Mouse (Mus musculus) common myeloid progenitor, adult 5-6 weeks (primary cell): ENCODE measurements around the gene Ttc7b. TPM values are rescaled to one million over a fixed set of nuclear protein-coding genes. Genes with fewer than 3 reads are reported as not detected.

ENCODE experiments used
- ATAC-seq: replicated peaks from 2 replicates; pipeline ENCODE4 v1.8.0; 2016; ENCODE audit warnings: low read depth, mild to moderate bottlenecking, moderate TSS enrichment, inconsistent platforms; ENCODE audit not compliant: poor library complexity, severe bottlenecking
- total RNA-seq: library from RNA; stranded (forward); fragments of 200-1000, 187-1606 nt; gene quantifications from 2 replicates; pipeline ENCODE4 v1.2.3, GENCODE M21; 2017

The Ttc7b gene
- total RNA-seq, 1 experiment from 2014 or later, result 18.0 TPM

GRCm38 (mm10) chr12:100465101-100465715 lies 55.4 kb downstream of the Ttc7b start:
- ATAC-seq, result no peak

GRCm38 (mm10) chr12:100457701-100458100 lies 62.9 kb downstream of the Ttc7b start:
- no peak for ATAC-seq

GRCm38 (mm10) chr12:100456257-100456975 lies 64.2 kb downstream of the Ttc7b start:
- no peak for ATAC-seq

DNA sequence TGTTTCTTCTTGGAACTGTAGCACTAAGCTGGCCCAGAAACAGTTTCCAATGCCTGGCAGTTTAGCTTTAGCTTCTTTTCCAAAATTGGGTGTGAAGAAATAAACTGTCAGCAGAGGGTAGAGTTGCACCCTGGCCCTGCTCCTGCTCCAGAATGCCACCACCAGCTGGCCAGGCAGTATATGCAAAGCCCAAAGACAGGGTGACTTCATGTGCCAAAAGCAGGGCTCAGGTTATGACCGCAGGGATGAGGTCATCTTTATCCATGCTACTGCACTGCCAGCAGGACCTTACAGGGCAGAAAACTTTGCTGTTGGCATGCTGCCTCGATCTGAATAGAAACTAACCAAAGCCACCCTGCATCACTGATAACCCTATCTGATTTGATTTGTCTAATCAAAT lies 65.2 kb downstream of the Ttc7b start:
- no peak for ATAC-seq

DNA sequence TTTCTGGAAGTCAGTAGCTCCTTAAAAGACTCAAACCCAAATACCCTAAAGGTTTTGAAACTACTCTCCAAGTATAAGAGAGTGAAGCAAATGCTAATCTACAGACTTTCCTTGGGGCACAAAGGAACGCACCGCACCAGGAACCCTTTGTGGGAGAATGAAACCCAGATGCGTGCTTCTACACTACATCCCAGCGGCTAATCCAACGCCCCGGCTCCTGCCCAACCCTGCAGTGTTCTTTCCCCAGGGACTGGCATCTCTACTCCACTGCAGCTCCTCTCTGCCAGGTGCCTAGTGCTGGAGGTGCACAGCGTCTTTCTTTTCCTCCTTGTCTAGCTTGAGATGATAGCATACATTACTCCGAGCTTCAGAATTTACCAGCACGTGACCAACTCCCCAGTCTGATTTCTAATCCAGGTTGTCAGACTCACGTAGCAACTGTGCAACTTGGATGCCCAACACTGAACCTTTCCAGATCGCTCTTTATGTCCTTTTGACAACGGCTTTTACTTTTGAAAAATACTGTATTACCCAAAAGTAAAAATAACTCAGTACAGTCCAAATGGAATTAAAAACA lies 72.8 kb downstream of the Ttc7b start:
- no peak for ATAC-seq

GRCm38 (mm10) chr12:100447161-100447560 lies 73.5 kb downstream of the Ttc7b start:
- ATAC-seq, result no peak

GRCm38 (mm10) chr12:100445686-100446085 lies 74.9 kb downstream of the Ttc7b start:
- ATAC-seq, result no peak

DNA sequence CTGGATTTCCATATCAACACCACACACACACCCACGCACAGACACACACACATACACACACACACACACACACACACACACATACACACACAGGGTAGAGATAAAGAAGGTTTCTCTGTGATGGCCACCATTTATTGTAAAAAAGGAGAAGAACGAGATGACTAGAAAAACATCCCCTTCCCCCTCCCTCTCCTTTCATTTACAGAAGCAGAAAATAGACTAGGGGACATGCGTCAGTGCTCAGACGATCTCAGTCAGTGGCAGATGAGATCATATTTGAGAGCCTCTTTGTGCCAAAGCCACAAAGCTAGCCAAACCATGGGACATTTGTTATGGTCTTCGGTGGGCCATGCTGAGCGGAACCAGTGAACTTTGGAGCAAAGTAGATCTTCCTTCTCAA lies 75.4 kb downstream of the Ttc7b start:
- ATAC-seq, result no peak

DNA sequence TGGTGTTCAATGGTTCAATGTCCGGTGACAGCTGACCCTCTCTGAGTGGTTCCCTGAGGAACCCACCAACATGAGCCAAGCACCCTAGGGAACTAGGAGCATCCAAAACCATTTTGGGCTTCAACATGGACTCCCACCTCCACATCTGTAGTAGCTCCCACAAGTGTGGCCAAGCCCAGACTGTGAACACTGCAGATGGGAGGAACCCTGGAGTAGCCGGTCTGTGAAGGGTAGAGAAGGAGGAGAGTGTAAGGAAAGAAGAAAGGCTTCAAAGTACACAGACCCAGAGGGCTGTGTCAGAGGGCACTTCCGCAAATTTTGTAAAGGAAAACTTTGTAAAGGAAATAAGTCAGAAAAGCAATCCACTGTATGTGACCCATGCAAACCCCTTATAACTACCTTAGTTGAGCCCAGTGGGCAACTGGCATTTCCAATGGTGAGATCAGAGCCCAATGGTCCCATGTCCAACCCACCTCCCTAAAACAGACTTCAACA lies 75.9 kb downstream of the Ttc7b start:
- ATAC-seq, result no peak

DNA sequence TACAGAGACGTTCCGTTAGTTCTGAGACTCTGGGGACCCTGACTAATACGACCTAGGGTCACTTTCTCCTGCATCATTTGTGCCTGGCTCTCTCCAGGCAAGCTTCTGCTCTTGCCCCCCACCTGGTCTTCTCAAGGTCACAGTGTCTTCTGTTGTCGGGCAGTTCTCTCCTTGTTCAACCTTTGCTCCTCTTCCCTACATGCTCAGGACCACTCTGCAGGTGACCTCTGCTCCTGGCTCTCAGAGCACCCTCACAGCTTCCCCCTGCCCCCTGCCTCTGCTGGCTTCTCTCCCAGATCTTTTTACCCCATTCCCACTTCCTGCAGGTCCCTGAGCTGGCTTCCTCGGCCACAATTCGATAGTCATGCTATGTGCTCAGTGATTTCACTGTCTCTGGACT lies 77.2 kb downstream of the Ttc7b start:
- no peak for ATAC-seq

GRCm38 (mm10) chr12:100441609-100442008 lies 79.0 kb downstream of the Ttc7b start:
- no peak for ATAC-seq

DNA sequence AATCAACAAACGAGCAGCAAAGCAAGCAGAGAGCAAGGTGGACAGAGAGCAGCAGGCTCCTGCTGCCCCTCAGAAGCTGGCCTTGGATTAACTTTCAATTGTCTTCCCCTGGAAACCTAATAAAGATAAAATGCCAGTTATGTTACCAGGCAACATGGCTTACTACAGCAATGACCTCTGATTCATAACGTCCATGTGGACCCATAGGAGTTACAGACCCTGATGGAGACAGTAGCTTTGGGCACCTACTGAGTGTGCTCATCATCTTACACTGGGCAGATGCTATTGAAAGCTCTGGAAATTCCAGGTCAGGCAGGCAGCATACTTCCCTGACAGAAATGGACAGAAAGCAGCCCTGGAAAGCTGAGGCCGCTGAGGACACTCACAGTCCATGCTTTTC lies 80.7 kb downstream of the Ttc7b start:
- no peak for ATAC-seq

GRCm38 (mm10) chr12:100439145-100439755 lies 81.4 kb downstream of the Ttc7b start:
- no peak for ATAC-seq

DNA sequence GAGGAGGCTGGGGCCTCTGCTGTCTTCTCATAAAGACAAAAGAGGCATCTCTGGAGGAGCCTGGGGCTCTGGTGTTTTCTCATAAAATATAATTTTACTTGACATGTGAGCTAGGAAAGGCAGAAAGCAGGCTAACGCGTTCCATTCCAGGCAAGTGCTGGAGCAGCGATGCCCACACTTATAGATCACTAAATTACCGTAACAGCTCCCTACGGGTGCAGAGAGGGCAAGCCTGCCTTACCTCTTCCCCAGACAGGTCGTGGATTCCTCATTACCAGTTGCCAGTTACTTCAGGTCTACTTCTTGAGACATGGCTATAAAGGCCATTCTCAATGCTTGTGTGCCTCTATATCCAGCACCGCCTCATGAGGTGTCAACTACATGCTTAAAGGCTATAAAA lies 82.1 kb downstream of the Ttc7b start:
- no peak for ATAC-seq

DNA sequence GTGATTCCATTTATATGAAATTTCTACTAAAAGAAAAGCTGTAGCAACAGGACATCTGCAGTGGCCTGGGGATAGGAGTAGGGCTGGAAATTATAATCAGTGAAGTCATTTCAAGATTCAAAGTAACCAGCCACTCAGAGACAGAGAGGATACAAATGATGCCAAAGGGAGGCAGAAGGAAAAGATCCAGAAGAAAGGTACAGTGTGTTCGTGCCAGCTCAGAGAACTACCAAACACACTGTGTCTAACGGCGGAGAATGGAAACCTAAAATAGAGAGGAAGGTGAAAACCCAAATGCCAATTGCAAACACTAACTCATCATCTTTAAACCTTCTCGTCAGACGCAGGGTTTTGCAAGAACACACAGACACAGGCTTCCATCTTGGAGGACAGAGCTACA lies 82.8 kb downstream of the Ttc7b start:
- ATAC-seq, result no peak

- no peak for ATAC-seq
These were observed 84.9 kb downstream of the Ttc7b start for GRCm38 (mm10) chr12:100435763-100436162.

GRCm38 (mm10) chr12:100431830-100432229 lies 88.8 kb downstream of the Ttc7b start:
- ATAC-seq, result peak; percentile 74

DNA sequence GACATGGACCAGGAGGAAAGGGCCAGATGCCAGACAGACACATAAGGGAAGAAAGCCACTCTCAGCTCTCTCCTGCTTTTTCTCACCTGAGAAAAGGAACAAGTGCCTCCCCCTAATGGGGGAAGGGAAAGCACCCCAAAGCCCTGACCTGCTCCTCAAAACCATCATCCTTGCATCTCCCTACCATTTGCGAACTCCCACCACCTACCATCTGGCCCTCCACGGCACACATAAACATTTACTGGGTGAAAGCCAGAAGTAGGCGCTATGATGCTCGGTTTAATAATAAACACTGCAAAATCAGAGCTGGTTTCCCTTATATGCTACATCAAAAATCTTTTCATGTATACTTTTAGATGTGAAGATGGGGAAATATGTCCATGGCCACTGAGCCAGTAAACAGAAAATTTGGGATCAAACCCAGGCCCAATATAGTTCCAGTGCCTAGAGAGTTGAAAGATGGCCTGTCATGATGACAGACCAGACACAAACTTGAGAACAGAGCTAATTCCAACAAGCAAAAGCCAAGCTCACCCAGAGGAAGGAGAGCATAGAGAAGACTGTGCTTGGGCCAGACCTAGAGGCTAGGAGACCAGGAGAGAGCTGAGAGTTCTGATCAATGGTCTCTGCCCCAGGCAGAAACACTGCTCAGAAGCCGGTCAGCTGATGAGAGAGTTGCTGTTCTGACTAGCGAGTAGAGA lies 91.1 kb downstream of the Ttc7b start:
- no peak for ATAC-seq

- peak; percentile 57; the same call in 1 of the 2 replicates for ATAC-seq
These were observed 92.4 kb downstream of the Ttc7b start for GRCm38 (mm10) chr12:100428183-100428582.

DNA sequence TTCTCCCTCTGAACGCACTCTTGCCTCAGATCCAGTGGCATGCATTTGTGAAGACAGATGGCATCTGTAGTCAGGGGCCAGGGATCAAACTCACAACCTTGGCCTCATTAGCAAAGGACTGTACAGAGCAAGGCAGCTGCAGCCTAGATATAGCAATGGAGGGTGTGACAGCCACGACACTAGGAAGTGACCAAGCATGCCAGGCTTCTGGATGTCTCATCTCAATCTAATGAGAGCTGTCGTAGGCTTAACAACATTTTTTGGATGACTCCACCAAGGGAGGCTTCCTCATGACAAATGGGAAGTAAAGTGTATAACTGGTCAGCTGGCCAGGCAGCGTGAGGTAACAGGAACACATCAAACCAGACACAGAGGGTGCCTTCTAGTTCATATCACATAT lies 94.4 kb downstream of the Ttc7b start:
- no peak for ATAC-seq
